Mouse (Mus musculus) stomach, postnatal 0 days (tissue): ENCODE data around the gene Edar.

Experiments
- CTCF ChIP-seq: IDR thresholded peaks from 2 replicates; pipeline ENCODE4 v1.5.1; 2016; ENCODE audit warnings: antibody characterized with exemption, low read depth, mild to moderate bottlenecking, moderate library complexity
- EP300 ChIP-seq: optimal IDR thresholded peaks from 2 replicates; pipeline ENCODE3; 2016; ENCODE audit warnings: antibody characterized with exemption

DNA sequence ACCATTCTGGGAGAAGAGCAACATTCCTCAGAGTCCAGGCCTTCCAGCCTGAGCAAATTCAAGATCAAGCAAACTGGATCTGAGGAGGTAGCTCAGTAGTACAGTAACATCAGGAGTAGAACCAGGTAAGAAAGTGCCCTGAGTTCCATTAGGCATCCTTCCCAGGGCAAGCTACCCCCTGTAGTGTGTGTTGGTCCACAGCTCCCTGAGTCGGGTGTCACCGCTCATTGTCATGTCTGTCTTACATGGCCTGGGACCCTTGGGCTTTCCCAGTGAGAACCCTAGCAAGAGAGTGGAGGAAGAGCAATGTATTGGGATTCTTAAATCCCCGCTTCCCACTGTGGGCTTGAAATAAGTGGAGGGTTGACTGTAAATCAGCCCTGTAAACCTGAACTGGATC lies 80.3 kb downstream of the Edar start:
- TF ChIP-seq CTCF, result no peak
- TF ChIP-seq EP300, result no peak
